Mouse (Mus musculus): ENCODE data around the gene Cpsf4l. TPM values are rescaled to one million over a fixed set of nuclear protein-coding genes. Genes with fewer than 3 reads are reported as not detected.

The Cpsf4l gene
- total RNA-seq, 1 experiment: 19.6 TPM

GRCm38 (mm10) chr11:113684707-113685426 lies 24.9 kb downstream of the Cpsf4l start:
- H3K9me3 ChIP-seq (ENCODE audit: control insufficient read depth, insufficient read depth, low read depth, low read length): no peaks in the 10 kb centered on the region
- in situ Hi-C loops (cut with MboI; ENCODE audit: low sequenced_read_pairs in 2 of 2, unreplicated experiment in 2 of 2): no loop called here
- peaks cover 4 to 8% of the 10 kb centered on the region in 2 experiments; a peak in 3 of 4 replicates for H3K4me1 ChIP-seq (ENCODE audit: control insufficient read depth in 2 of 2, insufficient read depth in 2 of 2, low read length in 2 of 2, poor library complexity in 1 of 2)
- peak overlapping the region; percentile 11; the same call in 1 of the 2 replicates for H3K27ac ChIP-seq (ENCODE audit: insufficient read depth, low read depth, low read length, poor library complexity, severe bottlenecking)
- peak overlapping the region; percentile 87 to 95 for H3K4me3 ChIP-seq (ENCODE audit: insufficient read depth in 1 of 2, low read depth in 1 of 2, low read length in 2 of 2, poor library complexity in 1 of 2, severe bottlenecking in 1 of 2)
- TF ChIP-seq HCFC1 (IDR thresholded peaks at IDR 0.05; ENCODE audit: borderline replicate concordance, insufficient read depth, low read length) (no peak), ZNF384 (IDR thresholded peaks at IDR 0.05; ENCODE audit: low read depth, low read length) (no peak), MAFK (IDR thresholded peaks at IDR 0.05; ENCODE audit: insufficient read depth, low read depth, low read length) (no peak), CHD2 (IDR thresholded peaks at IDR 0.05; ENCODE audit: low read depth, low read length) (no peak), ZC3H11A (IDR thresholded peaks at IDR 0.05; ENCODE audit: borderline replicate concordance, low read depth, low read length) (no peak)
- DNase-seq (ENCODE audit: low read depth, low spot score): no peak
- peaks cover 21% of the 10 kb centered on the region for H3K36me3 ChIP-seq (ENCODE audit: control insufficient read depth, insufficient read depth, low read length, poor library complexity, severe bottlenecking)
- peak overlapping the region; percentile 74 for H3K9ac ChIP-seq (ENCODE audit: insufficient read depth, low read depth, low read length, poor library complexity, severe bottlenecking)

GRCm38 (mm10) chr11:113683957-113684706 lies 25.7 kb downstream of the Cpsf4l start, which contains the start of the genes Fam104a and D11Wsu47e:
TSS of gene Fam104a (minus strand) at chr11:113684155.
TSS of gene D11Wsu47e (plus strand) at chr11:113684412.
- TF ChIP-seq ZC3H11A (IDR thresholded peaks at IDR 0.05; ENCODE audit: borderline replicate concordance, low read depth, low read length) (no peak), HCFC1 (IDR thresholded peaks at IDR 0.05; ENCODE audit: borderline replicate concordance, insufficient read depth, low read length) (peak; percentile 79), CHD2 (IDR thresholded peaks at IDR 0.05; ENCODE audit: low read depth, low read length) (no peak), ZNF384 (IDR thresholded peaks at IDR 0.05; ENCODE audit: low read depth, low read length) (no peak)
- Histone ChIP-seq H3K9ac (ENCODE audit: insufficient read depth, low read depth, low read length, poor library complexity, severe bottlenecking) (peak within 1 kb of the TSS; percentile 88), H3K27ac (ENCODE audit: insufficient read depth, low read depth, low read length, poor library complexity, severe bottlenecking) (peak within 1 kb of the TSS; percentile 77), H3K4me3 (ENCODE audit: insufficient read depth in 1 of 2, low read depth in 1 of 2, low read length in 2 of 2, poor library complexity in 1 of 2, severe bottlenecking in 1 of 2) (peak within 1 kb of the TSS; percentile 87 to 95), H3K4me1 (ENCODE audit: control insufficient read depth in 2 of 2, insufficient read depth in 2 of 2, low read length in 2 of 2, poor library complexity in 1 of 2) (peaks cover 4 to 8% of the 10 kb centered on the region in 2 experiments; a peak in 3 of 4 replicates), H3K9me3 (ENCODE audit: control insufficient read depth, insufficient read depth, low read depth, low read length) (no peaks in the 10 kb centered on the region), H3K36me3 (ENCODE audit: control insufficient read depth, insufficient read depth, low read length, poor library complexity, severe bottlenecking) (peaks cover 16% of the 10 kb centered on the region)
- in situ Hi-C loops (cut with MboI; ENCODE audit: low sequenced_read_pairs in 2 of 2, unreplicated experiment in 2 of 2): no loop called here
- peak; percentile 86 for DNase-seq (ENCODE audit: low read depth, low spot score)

GRCm38 (mm10) chr11:113683627-113683956 lies 26.2 kb downstream of the Cpsf4l start:
- H3K9ac ChIP-seq (ENCODE audit: insufficient read depth, low read depth, low read length, poor library complexity, severe bottlenecking): peak overlapping the region; percentile 88
- H3K27ac ChIP-seq (ENCODE audit: insufficient read depth, low read depth, low read length, poor library complexity, severe bottlenecking): peak overlapping the region; percentile 77
- peak overlapping the region; percentile 87 to 95 for H3K4me3 ChIP-seq (ENCODE audit: insufficient read depth in 1 of 2, low read depth in 1 of 2, low read length in 2 of 2, poor library complexity in 1 of 2, severe bottlenecking in 1 of 2)
- in situ Hi-C loops (cut with MboI; ENCODE audit: low sequenced_read_pairs in 2 of 2, unreplicated experiment in 2 of 2): no loop called here
- peaks cover 7 to 8% of the 10 kb centered on the region in 2 experiments for H3K4me1 ChIP-seq (ENCODE audit: control insufficient read depth in 2 of 2, insufficient read depth in 2 of 2, low read length in 2 of 2, poor library complexity in 1 of 2)
- peaks cover 11% of the 10 kb centered on the region for H3K36me3 ChIP-seq (ENCODE audit: control insufficient read depth, insufficient read depth, low read length, poor library complexity, severe bottlenecking)
- no peaks in the 10 kb centered on the region for H3K9me3 ChIP-seq (ENCODE audit: control insufficient read depth, insufficient read depth, low read depth, low read length)
- no peak for TF ChIP-seq CHD2 (IDR thresholded peaks at IDR 0.05; ENCODE audit: low read depth, low read length)
- no peak for TF ChIP-seq ZC3H11A (IDR thresholded peaks at IDR 0.05; ENCODE audit: borderline replicate concordance, low read depth, low read length)
- no peak for TF ChIP-seq ZNF384 (IDR thresholded peaks at IDR 0.05; ENCODE audit: low read depth, low read length)
- TF ChIP-seq HCFC1 (IDR thresholded peaks at IDR 0.05; ENCODE audit: borderline replicate concordance, insufficient read depth, low read length): no peak
- TF ChIP-seq MAFK (IDR thresholded peaks at IDR 0.05; ENCODE audit: insufficient read depth, low read depth, low read length): no peak
- DNase-seq (ENCODE audit: low read depth, low spot score): peak; percentile 30

- peaks cover 8 to 11% of the 10 kb centered on the region in 2 experiments for H3K4me1 ChIP-seq (ENCODE audit: control insufficient read depth in 2 of 2, insufficient read depth in 2 of 2, low read length in 2 of 2, poor library complexity in 1 of 2)
- H3K9ac ChIP-seq (ENCODE audit: insufficient read depth, low read depth, low read length, poor library complexity, severe bottlenecking): peak overlapping the region; percentile 88
- peak overlapping the region; percentile 77 for H3K27ac ChIP-seq (ENCODE audit: insufficient read depth, low read depth, low read length, poor library complexity, severe bottlenecking)
- H3K4me3 ChIP-seq (ENCODE audit: insufficient read depth in 1 of 2, low read depth in 1 of 2, low read length in 2 of 2, poor library complexity in 1 of 2, severe bottlenecking in 1 of 2): peak overlapping the region; percentile 87 to 95
- peak; percentile 40 for DNase-seq (ENCODE audit: low read depth, low spot score)
- H3K36me3 ChIP-seq (ENCODE audit: control insufficient read depth, insufficient read depth, low read length, poor library complexity, severe bottlenecking): peaks cover 8% of the 10 kb centered on the region
- in situ Hi-C loops (cut with MboI; ENCODE audit: low sequenced_read_pairs in 2 of 2, unreplicated experiment in 2 of 2): no loop called here
- TF ChIP-seq HCFC1 (IDR thresholded peaks at IDR 0.05; ENCODE audit: borderline replicate concordance, insufficient read depth, low read length): 0 out of 2 replicates have a peak, but pooled peaks have one; percentile 11
- TF ChIP-seq ZNF384 (IDR thresholded peaks at IDR 0.05; ENCODE audit: low read depth, low read length): no peak
- H3K9me3 ChIP-seq (ENCODE audit: control insufficient read depth, insufficient read depth, low read depth, low read length): no peaks in the 10 kb centered on the region
These were observed 26.8 kb downstream of the Cpsf4l start for GRCm38 (mm10) chr11:113682897-113683626.
